Mouse (Mus musculus): Measurements from ENCODE around the gene Slc16a3.

The Slc16a3 gene

GRCm38 (mm10) chr11:120948861-120949851 lies 876 bp downstream of the Slc16a3 start:
- peak; percentile 55 for DNase-seq

DNA sequence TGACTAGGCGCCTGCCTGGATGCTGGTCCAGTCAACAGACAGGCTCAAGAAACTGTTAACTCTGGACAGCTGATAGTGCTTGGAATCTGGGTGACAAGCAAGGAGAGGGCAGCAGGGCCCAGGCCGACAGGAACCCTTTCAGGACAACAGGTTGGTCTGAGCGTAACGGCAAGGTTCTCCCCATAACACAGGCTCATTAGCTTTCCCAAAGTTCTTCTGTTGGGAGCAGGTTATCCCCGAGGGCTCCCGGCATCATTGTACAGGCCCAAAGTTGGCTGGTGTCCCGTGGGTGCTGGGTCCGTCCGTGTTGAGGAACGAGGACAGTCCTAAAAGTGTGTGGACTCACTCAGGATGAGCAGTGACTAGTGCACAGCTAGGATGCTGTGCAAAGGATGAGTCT lies 1.6 kb downstream of the Slc16a3 start:
- no peak for DNase-seq

DNA sequence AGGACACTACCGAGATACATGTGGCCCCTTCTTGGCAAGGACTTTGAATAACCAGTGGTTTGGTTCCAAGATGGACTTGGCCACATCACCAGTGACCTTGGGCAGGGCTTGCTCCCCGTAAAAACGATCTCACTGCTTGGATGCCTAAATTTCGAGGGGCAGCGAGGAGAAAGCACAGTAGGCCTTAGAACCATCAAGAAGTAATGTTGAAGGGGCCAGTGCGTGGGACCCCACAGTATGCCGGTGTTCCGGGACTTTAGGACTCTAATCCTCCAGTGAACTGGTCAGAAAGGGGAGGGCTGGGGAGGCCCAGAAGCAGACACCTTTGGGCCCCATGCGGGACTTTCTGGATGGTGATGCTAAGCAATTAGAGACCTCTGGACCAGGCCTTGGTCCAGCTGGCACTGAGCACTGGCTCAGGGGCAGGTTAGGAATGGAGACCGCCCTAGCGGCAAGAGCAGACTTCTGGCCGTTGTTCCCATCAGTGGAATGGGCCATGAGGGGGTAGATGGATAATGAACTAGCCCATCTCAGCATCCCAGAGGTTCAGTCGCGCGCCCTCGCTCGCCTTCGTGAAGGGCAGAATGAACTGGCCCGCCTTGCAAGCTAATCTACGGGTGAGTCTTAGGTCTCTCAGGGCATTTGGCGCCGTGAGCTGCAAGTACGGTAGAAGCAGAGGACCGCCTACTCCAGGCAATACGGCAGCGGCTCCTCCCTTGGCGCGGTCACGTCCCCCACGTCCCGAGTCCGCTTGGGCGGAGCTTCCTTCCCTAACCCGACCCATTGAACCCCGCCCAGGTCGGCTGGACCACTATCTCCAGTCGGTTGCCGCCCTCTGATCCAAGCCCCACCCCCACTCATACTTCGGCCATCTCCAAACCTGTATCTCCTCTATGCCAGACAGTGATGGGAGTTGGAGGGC lies 2.3 kb downstream of the Slc16a3 start:
- peak; percentile 68 for DNase-seq

DNA sequence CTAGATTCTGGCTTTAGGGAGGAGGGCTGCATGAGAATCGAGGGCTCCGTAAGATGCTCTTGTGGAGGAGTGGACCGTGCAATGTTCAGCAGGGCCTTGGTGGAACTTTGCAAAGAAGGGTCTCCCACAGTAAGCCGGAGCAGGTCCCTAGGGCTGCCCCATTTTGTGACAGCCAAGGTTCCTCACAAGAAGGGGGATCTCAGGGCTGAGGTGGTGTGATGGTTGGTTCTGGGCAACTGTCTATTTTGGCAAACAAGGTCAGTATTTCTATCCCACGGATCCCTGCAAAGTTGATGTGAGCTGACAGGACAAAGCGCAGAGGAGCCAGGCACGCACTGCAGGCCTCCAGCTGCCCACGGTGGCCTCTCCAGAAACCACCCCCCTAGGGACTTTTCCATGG lies 3.0 kb downstream of the Slc16a3 start:
- DNase-seq, result no peak

- DNase-seq, result no peak
Measured at GRCm38 (mm10) chr11:120951731-120952730, 3.8 kb downstream of the Slc16a3 start.

GRCm38 (mm10) chr11:120954936-120955335 lies 6.7 kb downstream of the Slc16a3 start:
- no peak for DNase-seq

GRCm38 (mm10) chr11:120955701-120956100 lies 7.4 kb downstream of the Slc16a3 start:
- no peak for DNase-seq

DNA sequence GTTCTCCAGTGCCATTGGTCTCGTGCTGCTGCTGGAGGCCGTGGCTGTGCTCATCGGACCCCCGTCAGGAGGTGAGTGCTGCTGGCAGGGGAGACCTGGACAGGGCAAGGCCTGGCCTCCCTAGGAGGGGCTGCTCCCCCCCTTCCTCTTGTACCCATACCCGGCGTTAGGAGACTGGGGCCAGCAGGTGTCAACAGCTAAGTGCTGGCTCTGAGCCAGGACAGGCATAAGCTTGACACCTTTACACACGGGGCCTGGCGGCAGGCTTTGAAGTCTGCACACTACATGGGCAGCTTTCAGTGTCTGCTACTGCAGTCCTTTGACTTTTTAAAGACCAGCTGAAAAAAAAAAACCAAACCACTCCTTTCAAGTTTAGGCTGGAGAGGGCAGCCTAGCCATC lies 8.8 kb downstream of the Slc16a3 start:
- DNase-seq, result no peak

DNA sequence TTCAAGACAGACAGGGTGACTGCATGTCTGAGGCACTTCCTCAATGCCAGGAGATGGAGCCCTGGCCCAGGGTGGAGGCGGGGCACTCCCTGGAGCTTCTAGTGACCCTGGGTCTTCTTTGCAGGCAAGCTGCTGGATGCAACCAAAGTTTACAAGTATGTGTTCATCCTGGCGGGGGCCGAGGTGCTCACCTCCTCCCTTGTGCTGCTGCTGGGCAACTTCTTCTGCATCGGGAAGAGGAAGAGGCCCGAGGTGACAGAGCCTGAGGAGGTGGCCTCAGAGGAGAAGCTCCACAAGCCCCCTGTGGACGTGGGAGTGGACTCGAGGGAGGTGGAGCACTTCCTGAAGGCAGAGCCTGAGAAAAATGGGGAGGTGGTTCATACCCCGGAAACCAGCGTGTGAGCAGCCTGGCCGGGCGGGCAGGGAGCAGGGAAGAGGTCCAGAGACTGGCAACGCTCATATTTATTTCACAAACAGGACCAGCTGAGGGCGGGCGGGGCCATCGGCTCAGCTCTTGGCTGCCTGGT lies 9.5 kb downstream of the Slc16a3 start:
- no peak for DNase-seq

- no peak for DNase-seq
Measured at GRCm38 (mm10) chr11:120959066-120959465, 10.8 kb downstream of the Slc16a3 start.

- DNase-seq, result peak; percentile 37
Measured at GRCm38 (mm10) chr11:120959564-120959963, 11.3 kb downstream of the Slc16a3 start.

- DNase-seq, result no peak
Measured at GRCm38 (mm10) chr11:120960248-120960647, 12.0 kb downstream of the Slc16a3 start.

DNA sequence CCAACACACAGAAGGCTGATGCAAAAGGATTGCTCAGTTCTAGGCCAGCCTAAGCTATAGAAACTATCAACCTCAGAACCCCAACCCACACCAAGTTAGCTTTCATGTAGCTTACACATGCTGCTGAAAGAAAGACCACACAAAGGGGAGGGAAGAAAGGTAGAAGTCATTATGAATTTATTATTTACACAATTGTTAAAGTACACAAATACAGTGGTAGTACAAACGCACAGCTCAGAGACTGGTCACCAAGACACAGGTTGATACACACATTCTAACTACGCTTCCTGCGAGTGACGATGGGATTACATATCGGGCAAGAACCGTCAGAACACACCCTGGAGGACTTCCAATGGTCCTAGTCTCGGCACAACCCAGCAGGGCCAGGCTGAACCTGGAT lies 13.3 kb downstream of the Slc16a3 start:
- DNase-seq, result no peak

- DNase-seq, result no peak
Measured at GRCm38 (mm10) chr11:120962050-120962771, 13.9 kb downstream of the Slc16a3 start.

GRCm38 (mm10) chr11:120962909-120963308 lies 14.6 kb downstream of the Slc16a3 start:
- DNase-seq, result no peak

DNA sequence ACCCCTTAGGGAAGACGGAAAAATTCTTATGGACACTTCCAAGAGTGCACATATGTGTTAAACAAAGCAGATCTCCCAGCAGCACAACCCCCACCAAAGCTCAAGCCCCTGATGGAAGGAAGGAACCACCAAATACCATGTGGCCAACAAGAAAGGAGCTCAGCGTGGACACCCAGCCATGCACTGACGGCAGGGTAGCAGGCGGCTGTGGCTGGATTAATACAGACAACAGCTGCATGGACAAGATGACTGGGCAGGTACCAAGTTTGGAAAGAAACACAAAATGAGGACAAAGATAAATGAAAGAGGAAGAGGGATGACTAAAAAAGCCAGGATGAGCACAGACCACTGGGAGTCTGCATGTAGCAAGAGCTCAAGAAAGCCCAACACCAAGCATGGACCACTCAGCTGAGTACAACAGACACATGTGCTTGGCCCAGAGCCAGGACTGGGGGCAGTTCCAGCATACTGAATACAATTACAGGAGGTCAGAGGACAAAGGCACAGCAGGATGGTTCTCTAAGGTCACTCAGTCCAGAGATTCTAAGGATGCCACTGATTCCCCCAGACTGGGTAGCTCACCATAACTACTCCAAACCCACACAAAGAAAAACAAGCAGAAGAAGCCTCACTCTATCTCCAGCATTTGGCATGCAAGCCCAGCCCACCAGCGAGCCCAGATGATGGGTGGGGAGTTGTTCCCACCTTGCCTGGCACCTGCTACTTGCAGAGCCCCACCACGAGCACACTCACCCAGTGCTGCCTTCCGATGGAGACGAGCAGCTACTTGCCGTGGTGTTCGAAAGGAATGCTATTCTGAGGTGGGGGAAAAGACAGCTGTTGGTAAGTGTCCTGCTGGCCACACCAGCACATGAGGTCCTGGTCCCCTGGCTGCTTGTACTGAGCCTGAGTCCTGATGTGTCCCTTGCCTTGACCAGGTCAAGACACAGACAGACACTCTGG lies 16.2 kb downstream of the Slc16a3 start:
- no peak for DNase-seq

DNA sequence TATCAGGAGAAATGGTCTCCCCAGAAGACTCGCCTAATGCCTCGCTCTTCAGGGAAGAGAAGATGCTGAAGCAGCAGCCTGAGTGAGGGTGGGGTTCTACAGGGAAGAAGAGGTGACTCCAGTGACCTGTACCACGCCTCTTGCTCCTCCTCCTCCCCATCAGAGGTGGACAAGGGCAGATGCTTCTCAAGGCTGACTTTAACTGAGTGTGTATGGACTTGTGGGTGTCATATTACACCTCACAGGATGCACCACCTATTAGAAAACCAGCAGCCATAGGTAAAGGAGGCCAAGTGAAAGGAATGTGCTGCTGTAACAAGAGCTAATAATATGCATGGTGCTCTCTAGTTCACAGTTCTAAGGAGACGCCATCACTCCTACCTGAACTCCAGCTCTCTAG lies 17.3 kb downstream of the Slc16a3 start:
- DNase-seq, result no peak

DNA sequence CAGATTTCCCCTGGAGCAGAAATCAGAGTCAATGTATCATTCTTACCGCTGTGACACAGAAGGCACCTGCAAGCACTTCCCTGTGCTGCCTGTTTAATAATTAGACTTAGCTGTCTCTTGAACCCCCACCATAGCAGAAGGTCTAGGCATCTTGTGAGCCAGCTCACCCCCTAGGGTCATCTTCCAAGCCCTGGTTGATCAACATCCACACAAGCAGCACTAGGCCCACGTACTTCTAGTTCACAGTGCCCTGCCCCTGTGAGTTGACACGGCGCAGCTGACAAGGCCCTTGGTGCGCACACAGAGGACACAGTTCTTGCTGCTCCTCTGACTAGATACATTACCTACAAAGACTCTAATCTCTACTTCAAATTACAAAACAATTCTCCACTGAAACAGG lies 21.5 kb downstream of the Slc16a3 start:
- no peak for DNase-seq

DNA sequence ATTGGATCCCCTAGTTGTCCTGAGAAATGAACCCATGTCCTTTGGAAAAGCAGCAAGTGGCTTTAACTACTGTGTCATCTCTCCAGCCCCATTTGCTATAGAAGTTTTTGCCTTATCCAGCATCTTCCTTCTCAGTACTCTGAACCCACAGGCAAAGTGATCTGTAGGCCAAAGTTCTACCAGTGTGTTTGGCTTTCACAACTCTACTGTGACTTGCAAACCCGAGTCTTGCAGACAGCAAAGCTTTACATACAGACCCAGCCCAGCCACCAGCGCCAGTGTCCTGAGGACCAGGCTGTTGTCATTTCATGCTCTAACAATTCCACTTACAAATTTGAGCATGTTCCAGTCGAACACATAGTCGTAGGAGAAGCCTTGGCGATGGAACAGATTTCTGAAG lies 23.0 kb downstream of the Slc16a3 start:
- DNase-seq, result no peak

- no peak for DNase-seq
Measured at GRCm38 (mm10) chr11:120973318-120973717, 25.0 kb downstream of the Slc16a3 start.
